Mouse (Mus musculus) cortical plate, adult 2 months (tissue): ENCODE results near the gene Lamtor1.

Experiments
- CTCF ChIP-seq: fragments of 200-500 bp; IDR thresholded peaks from 2 replicates; pipeline ENCODE4 v1.5.1; 2011; ENCODE audit warnings: mild to moderate bottlenecking, control low read depth, low read length; ENCODE audit not compliant: insufficient read depth; ENCODE audit errors: extremely low read depth
- POLR2A ChIP-seq: fragments of 200-500 bp; IDR thresholded peaks from 2 replicates; pipeline ENCODE4 v1.6.1; 2011; ENCODE audit warnings: mild to moderate bottlenecking, low read length, control low read depth; ENCODE audit not compliant: insufficient read depth; ENCODE audit errors: extremely low read depth

DNA sequence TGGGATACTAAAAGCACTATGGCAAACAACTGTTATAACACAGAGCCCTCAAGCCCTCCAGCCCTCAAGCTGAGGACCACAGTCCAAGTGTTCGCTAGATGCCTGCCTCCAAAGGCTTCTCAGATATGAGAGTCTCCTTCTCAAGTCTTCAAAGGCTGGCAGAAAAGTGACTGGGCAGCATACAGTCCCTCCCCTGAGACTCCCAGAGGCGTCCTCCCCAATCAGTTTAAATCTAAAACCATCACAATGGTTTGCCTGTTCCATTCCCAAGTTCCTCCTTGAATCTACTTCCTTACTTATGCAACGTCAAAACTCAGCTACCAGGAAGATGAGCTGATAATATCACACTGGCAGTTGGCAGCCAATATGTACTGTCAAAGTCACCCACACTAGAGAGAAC, 42.3 kb upstream of the Lamtor1 start, which contains the start of gene Anapc15:
- no peak for TF ChIP-seq CTCF
- TF ChIP-seq POLR2A = no peak
